Comparison of ENCODE assay signal across 20 mouse cellular contexts in the genomic region with DNA sequence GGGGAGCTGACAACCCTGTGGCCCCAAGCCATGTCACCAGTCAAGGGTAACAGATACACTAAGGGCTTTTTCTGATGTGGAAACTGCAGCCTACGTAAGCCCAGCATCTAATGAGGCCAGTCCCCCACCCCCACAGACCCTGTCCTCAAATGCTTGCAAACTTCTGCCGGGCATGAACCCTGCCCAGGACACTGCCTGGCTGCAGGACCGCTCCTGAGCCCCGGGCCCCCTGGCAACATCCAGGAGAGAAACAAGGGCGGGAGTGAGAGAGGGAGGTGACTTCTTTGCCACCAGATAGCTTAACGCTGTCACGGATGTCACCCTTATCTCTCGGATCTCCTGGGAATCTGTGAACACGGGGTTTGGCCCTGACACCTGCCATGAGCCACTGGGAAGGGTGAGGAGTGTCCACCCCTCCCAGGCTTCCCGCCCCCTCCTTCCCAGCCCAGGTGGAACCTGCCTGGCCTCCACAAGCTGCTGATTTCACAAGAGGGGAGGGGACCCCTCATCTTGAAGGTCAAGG. TPM values are rescaled to one million over a fixed set of nuclear protein-coding genes. Genes with fewer than 3 reads are reported as not detected.
DNase-seq lines count a peak whose midpoint lies in the region; ATAC-seq and TF ChIP-seq lines count a peak whose summit lies in the region.
"Had no signal": no experiment of that assay in that cellular context is flagged by ENCODE, and none has a peak within 500 bp of the region (broad histone marks: within the 10 kb centered on the region; RNA-seq: fewer than 3 reads in every experiment).

No protein-coding gene starts in this region.

- no peak for DNase-seq in layer of hippocampus, adult 2 months (ENCODE audit: low spot score in 2 of 2)
- DNase-seq in layer of hippocampus, adult 9-10 months (ENCODE audit: low spot score) = no peak
- DNase-seq in lung, postnatal 0 days (ENCODE audit: low spot score) = no peak
- DNase-seq in lung, postnatal 4 days = no peak
- DNase-seq in Muller cell, postnatal 12 days (ENCODE audit: inconsistent ontology term) = no peak
- DNase-seq: cerebellum, adult 11 months; cerebellum, adult 9-11 months; kidney, adult 11 months; left cerebral cortex, postnatal 4 days; lung, adult 18-20 months; lung, postnatal 36 days; midbrain, embryonic 14.5 days had no signal

- no peak for TF ChIP-seq CTCF in layer of hippocampus, adult 2 months (conservative IDR thresholded peaks at IDR 0.05)
- no peak for TF ChIP-seq CTCF in lung, postnatal 0 days (IDR thresholded peaks at IDR 0.05)

- TF ChIP-seq EP300 in lung, postnatal 0 days (IDR thresholded peaks at IDR 0.05) = no peak

- H3K36me3 ChIP-seq in lung, postnatal 0 days (ENCODE audit: insufficient read depth, low read length) = no peaks in the 10 kb centered on the region
- no peaks in the 10 kb centered on the region for H3K36me3 ChIP-seq in limb, embryonic 15.5 days
- no peaks in the 10 kb centered on the region for H3K36me3 ChIP-seq in forebrain, embryonic 13.5 days (ENCODE audit: poor library complexity, severe bottlenecking)
- H3K36me3 ChIP-seq: forebrain, embryonic 15.5 days; hindbrain, embryonic 15.5 days; kidney, embryonic 15.5 days had no signal

- H3K9ac ChIP-seq in lung, postnatal 0 days (replicated peaks; ENCODE audit: low read depth) = no peak overlapping the region
- H3K9ac ChIP-seq in limb, embryonic 15.5 days = no peak overlapping the region
- H3K9ac ChIP-seq in forebrain, embryonic 13.5 days = no peak overlapping the region
- H3K9ac ChIP-seq: forebrain, embryonic 15.5 days; hindbrain, embryonic 15.5 days; kidney, embryonic 15.5 days had no signal

- no peaks in the 10 kb centered on the region for H3K27me3 ChIP-seq in lung, postnatal 0 days (replicated peaks; ENCODE audit: insufficient read depth, low read length)
- H3K27me3 ChIP-seq in limb, embryonic 15.5 days = peaks cover 57% of the 10 kb centered on the region
- H3K27me3 ChIP-seq in forebrain, embryonic 13.5 days = peaks cover 57% of the 10 kb centered on the region

- H3K9me3 ChIP-seq in lung, postnatal 0 days (ENCODE audit: low read length) = no peaks in the 10 kb centered on the region
- no peaks in the 10 kb centered on the region for H3K9me3 ChIP-seq in limb, embryonic 15.5 days
- no peaks in the 10 kb centered on the region for H3K9me3 ChIP-seq in forebrain, embryonic 13.5 days (replicated peaks)
- H3K9me3 ChIP-seq: forebrain, embryonic 15.5 days; hindbrain, embryonic 15.5 days; kidney, embryonic 15.5 days had no signal

- peak overlapping the region; percentile 70 for H3K27ac ChIP-seq in layer of hippocampus, adult 2 months
- H3K27ac ChIP-seq in lung, postnatal 0 days (ENCODE audit: low read length) = 0 out of 2 replicates have a peak overlapping the region, but pooled peaks have one; percentile 21
- 0 out of 2 replicates have a peak overlapping the region, but pooled peaks have one; percentile 27 for H3K27ac ChIP-seq in limb, embryonic 15.5 days
- H3K27ac ChIP-seq in forebrain, embryonic 13.5 days = no peak overlapping the region
- H3K27ac ChIP-seq: hindbrain, embryonic 15.5 days; kidney, embryonic 15.5 days had no signal

- WGBS in lung, postnatal 0 days = 37% methylated on average over 10 of the region's 10 CpGs
- 26% methylated on average over 10 of the region's 10 CpGs for WGBS in limb, embryonic 15.5 days
- 51% methylated on average over 10 of the region's 10 CpGs for WGBS in forebrain, embryonic 13.5 days

- no peak for ATAC-seq in lung, postnatal 0 days
- no peak for ATAC-seq in limb, embryonic 15.5 days (ENCODE audit: insufficient number of reproducible peaks, low FRiP score, low TSS enrichment, low read depth)
- ATAC-seq in forebrain, embryonic 13.5 days = no peak
- ATAC-seq: activated CD4-positive, CD25-positive, alpha-beta regulatory T cell, adult 4 months; forebrain, embryonic 15.5 days had no signal

- no peak overlapping the region for H3K4me2 ChIP-seq in lung, postnatal 0 days (replicated peaks; ENCODE audit: low read depth, low read length)
- no peak overlapping the region for H3K4me2 ChIP-seq in limb, embryonic 15.5 days
- no peak overlapping the region for H3K4me2 ChIP-seq in forebrain, embryonic 13.5 days
- H3K4me2 ChIP-seq: forebrain, embryonic 15.5 days; heart, embryonic 11.5 days; hindbrain, embryonic 15.5 days; kidney, embryonic 15.5 days had no signal

- H3K4me1 ChIP-seq in lung, postnatal 0 days (ENCODE audit: insufficient read depth, low read depth, low read length) = no peaks in the 10 kb centered on the region; the same call in 1 of the 2 replicates
- H3K4me1 ChIP-seq in limb, embryonic 15.5 days = peaks cover 33% of the 10 kb centered on the region
- H3K4me1 ChIP-seq in forebrain, embryonic 13.5 days = peaks cover 35% of the 10 kb centered on the region

- H3K4me3 ChIP-seq in layer of hippocampus, adult 2 months = no peak overlapping the region
- H3K4me3 ChIP-seq in lung, postnatal 0 days (ENCODE audit: low read depth, low read length) = no peak overlapping the region
- no peak overlapping the region for H3K4me3 ChIP-seq in limb, embryonic 15.5 days
- H3K4me3 ChIP-seq in forebrain, embryonic 13.5 days = no peak overlapping the region
- H3K4me3 ChIP-seq: erythroblast, embryonic 14.5 days; forebrain, embryonic 15.5 days; hindbrain, embryonic 15.5 days; kidney, embryonic 15.5 days had no signal

RNA-seq across cellular contexts. Expression of gene Cebpa, which starts 4.4 kb away (rescaled TPM):
- 10 to 100 TPM; 16.6 to 18.0 TPM for total RNA-seq in layer of hippocampus, adult 2 months (2021)
- polyA plus RNA-seq in lung, postnatal 0 days (2015; fragmentation: Nextera tagmentation; extraction: Ambion mirVana) = 28.9 and 29.8 TPM in 2 replicates
- 13.6 and 16.5 TPM in 2 replicates for polyA plus RNA-seq in limb, embryonic 15.5 days (2015; fragmentation: Nextera tagmentation; extraction: Ambion mirVana)
- polyA plus RNA-seq in forebrain, embryonic 13.5 days (2015; fragmentation: Nextera tagmentation; extraction: Ambion mirVana) = 0.24 and 0.35 TPM in 2 replicates

Comparison
In these comparisons a context has a peak if more than half of its experiments do, and no peak if none do; other contexts are left out.
1. RNA of gene Cebpa, which starts 4.4 kb away (polyA plus RNA-seq): 28.9 to 29.8 TPM in lung, postnatal 0 days and 13.6 to 16.5 TPM in limb, embryonic 15.5 days; 0.24 to 0.35 TPM in forebrain, embryonic 13.5 days; every median in the first group is over 10 times any median in the second.